Mouse (Mus musculus): ENCODE results near the gene Rab11fip3. TPM values are rescaled to one million over a fixed set of nuclear protein-coding genes. Genes with fewer than 3 reads are reported as not detected.
A peak's percentile ranks its signal among the peaks of the same experiment; 100 is the strongest.

Rab11fip3 gene
- polyA plus RNA-seq, 1 experiment from 2014 or later, result 24.2 TPM

DNA sequence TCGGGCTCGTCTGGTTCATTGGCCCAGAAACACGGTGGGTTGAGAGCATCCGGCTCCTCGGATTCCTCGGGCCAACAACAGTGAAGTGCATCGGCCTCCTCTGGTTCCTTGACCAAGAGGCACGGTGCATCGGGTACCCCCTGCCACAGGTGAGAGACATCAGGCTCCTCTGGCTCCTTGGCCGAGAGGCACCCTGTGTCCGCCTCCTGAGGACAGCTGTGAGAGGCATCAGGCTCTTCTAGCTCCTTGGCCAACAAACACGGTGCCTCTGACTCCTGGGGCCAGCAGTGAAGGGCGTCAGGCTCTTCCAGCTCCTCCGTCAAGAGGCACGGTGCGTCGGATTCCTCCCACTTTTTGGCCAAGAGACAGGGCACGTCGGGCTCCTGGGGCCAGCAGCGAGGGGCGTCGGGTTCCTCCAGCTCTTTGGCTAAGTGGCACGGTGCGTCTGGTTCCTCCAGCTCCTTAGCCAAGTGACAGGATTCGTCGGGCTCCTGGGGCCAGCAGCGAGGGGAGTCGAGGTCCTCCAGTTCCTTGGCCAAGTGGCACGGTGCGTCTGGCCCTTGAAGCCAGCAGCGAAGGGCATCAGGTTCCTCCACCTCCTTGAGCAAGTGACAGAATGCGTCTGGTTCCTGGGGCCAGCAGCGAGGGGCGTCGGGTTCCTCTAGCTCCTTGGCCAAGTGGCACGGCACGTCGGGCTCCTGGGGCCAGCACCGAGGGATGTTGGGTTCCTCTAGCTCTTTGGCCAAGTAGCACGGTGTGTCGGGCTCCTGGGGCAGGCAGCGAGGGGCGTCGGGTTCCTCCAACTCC is 1.1 kb downstream of the Rab11fip3 start:
- no peak overlapping the region for H3K27ac ChIP-seq (ENCODE audit: low read depth, low read length)
- H3K4me2 ChIP-seq (replicated peaks; ENCODE audit: low read depth, low read length), result peak overlapping the region; percentile 97
- peaks cover 21% of the 10 kb centered on the region; the same call in 1 of the 2 replicates for H3K36me3 ChIP-seq (ENCODE audit: control insufficient read depth, insufficient read depth, low read length)
- ATAC-seq (ENCODE audit: low FRiP score, low TSS enrichment), result peak; percentile 25; the same call in 1 of the 2 replicates
- H3K4me3 ChIP-seq (ENCODE audit: low read length), result peak overlapping the region; percentile 82
- 1% methylated on average over 44 of the region's 44 CpGs for WGBS
- no peaks in the 10 kb centered on the region for H3K27me3 ChIP-seq (ENCODE audit: control insufficient read depth, insufficient read depth, low read length)
- peak overlapping the region; percentile 85 for H3K9ac ChIP-seq (ENCODE audit: low read depth, low read length)
- H3K9me3 ChIP-seq (ENCODE audit: control insufficient read depth, low read length), result no peaks in the 10 kb centered on the region
- peaks cover 34% of the 10 kb centered on the region for H3K4me1 ChIP-seq (ENCODE audit: control insufficient read depth, insufficient read depth, low read length)

DNA sequence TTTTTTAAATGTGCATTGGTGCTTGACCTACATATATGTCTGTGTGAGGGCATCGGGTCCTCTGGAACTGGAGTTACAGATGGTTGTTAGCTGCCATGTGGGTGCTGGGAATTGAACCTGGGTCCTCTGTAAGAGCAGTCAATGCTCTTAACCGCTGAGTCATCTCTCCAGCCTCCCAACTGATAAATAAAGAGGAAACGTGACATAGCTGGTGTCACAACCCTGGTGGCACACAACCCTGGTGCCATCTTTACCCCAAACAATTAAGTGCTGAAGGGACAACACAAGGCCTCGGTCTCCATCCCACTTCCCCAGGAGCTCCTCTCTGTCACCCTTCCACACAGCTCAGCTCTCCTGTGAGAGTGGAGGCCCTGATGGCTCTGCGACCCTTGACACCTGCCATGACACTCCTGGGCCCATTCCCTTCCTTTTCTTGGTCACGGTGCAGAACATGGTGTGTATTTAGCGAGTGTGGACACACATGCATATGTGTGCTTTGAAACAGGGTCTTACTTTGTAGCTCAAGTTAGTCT is 2.8 kb downstream of the Rab11fip3 start:
- WGBS, result 91% methylated on average over 7 of the region's 7 CpGs
- H3K4me3 ChIP-seq (ENCODE audit: low read length), result peak overlapping the region; percentile 82
- 0 out of 2 replicates have a peak overlapping the region, but pooled peaks have one; percentile 85 for H3K9ac ChIP-seq (ENCODE audit: low read depth, low read length)
- peak overlapping the region; percentile 97 for H3K4me2 ChIP-seq (replicated peaks; ENCODE audit: low read depth, low read length)
- peaks cover 21% of the 10 kb centered on the region; the same call in 1 of the 2 replicates for H3K36me3 ChIP-seq (ENCODE audit: control insufficient read depth, insufficient read depth, low read length)
- ATAC-seq (ENCODE audit: low FRiP score, low TSS enrichment), result no peak
- no peaks in the 10 kb centered on the region for H3K9me3 ChIP-seq (ENCODE audit: control insufficient read depth, low read length)
- peaks cover 34% of the 10 kb centered on the region for H3K4me1 ChIP-seq (ENCODE audit: control insufficient read depth, insufficient read depth, low read length)
- no peaks in the 10 kb centered on the region for H3K27me3 ChIP-seq (ENCODE audit: control insufficient read depth, insufficient read depth, low read length)
- H3K27ac ChIP-seq (ENCODE audit: low read depth, low read length), result no peak overlapping the region

DNA sequence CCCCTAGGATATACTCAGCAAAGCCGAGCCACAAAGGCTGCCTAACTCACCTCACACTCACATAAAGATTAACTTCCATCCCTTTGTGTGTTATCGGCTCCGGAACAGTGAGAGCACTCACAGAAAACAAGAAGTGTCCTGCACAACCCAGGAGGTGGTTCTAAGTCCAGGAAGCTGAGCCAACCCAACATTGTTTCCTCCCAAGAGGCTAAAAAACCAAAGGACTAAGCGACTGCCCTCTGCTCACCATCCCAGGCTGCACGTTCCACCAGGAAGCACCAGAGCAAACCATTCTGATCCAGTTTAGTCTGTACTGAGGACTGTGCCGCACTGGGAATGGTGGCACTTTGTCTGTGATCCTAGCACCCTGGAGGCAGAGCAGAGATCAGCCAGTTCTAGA is 4.4 kb downstream of the Rab11fip3 start:
- no peaks in the 10 kb centered on the region for H3K9me3 ChIP-seq (ENCODE audit: control insufficient read depth, low read length)
- peaks cover 34% of the 10 kb centered on the region for H3K4me1 ChIP-seq (ENCODE audit: control insufficient read depth, insufficient read depth, low read length)
- H3K27me3 ChIP-seq (ENCODE audit: control insufficient read depth, insufficient read depth, low read length), result no peaks in the 10 kb centered on the region
- no peak overlapping the region for H3K4me3 ChIP-seq (ENCODE audit: low read length)
- no peak overlapping the region for H3K4me2 ChIP-seq (replicated peaks; ENCODE audit: low read depth, low read length)
- H3K9ac ChIP-seq (ENCODE audit: low read depth, low read length), result no peak overlapping the region
- H3K36me3 ChIP-seq (ENCODE audit: control insufficient read depth, insufficient read depth, low read length), result peaks cover 27% of the 10 kb centered on the region; the same call in 1 of the 2 replicates
- 79% methylated on average over 6 of the region's 6 CpGs for WGBS
- ATAC-seq (ENCODE audit: low FRiP score, low TSS enrichment), result no peak
- no peak overlapping the region for H3K27ac ChIP-seq (ENCODE audit: low read depth, low read length)

DNA sequence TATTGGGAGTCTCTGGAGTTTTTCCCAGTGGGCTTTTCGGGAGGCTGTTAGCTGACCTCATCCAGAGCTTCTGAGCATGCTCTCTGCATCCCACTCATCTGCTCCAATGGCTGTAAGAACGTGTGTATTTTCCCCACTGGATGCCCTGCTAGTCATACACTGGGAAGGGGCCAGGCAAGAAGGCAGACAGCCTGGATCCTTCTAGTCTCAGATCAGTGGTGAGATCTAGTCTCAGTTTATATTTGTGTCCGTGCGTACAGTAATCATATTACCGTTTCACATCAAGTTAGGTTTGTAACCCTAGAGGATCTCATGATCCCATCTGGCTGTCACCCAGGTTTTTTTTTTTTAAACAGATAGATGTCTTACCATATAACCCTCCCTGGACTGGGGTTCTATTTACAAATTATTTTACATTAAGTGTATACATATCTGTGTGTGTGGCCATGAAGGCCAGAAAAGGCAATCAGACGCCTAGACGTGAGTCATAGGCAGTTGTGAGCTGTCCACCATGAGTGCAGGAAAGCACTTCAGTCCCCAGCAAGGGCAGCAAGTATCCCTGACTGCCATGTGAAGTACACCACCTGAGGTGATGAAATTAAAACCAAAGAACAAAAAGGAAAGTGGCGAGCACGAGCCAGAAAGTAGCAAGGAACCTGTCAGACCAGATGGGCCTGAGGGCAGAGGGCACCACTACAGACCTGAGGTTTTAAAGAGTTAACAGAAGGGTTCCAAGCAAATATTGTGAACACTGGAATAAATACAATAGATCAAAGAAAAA is 11.4 kb downstream of the Rab11fip3 start:
- Histone ChIP-seq H3K9ac (ENCODE audit: low read depth, low read length) (no peak overlapping the region), H3K4me3 (ENCODE audit: low read length) (no peak overlapping the region), H3K4me2 (replicated peaks; ENCODE audit: low read depth, low read length) (no peak overlapping the region), H3K36me3 (ENCODE audit: control insufficient read depth, insufficient read depth, low read length) (peaks cover 15% of the 10 kb centered on the region; the same call in 1 of the 2 replicates), H3K27me3 (ENCODE audit: control insufficient read depth, insufficient read depth, low read length) (no peaks in the 10 kb centered on the region), H3K9me3 (ENCODE audit: control insufficient read depth, low read length) (no peaks in the 10 kb centered on the region), H3K27ac (ENCODE audit: low read depth, low read length) (no peak overlapping the region), H3K4me1 (ENCODE audit: control insufficient read depth, insufficient read depth, low read length) (peaks cover 35% of the 10 kb centered on the region)
- 67% methylated on average over 9 of the region's 9 CpGs for WGBS
- ATAC-seq (ENCODE audit: low FRiP score, low TSS enrichment), result no peak

DNA sequence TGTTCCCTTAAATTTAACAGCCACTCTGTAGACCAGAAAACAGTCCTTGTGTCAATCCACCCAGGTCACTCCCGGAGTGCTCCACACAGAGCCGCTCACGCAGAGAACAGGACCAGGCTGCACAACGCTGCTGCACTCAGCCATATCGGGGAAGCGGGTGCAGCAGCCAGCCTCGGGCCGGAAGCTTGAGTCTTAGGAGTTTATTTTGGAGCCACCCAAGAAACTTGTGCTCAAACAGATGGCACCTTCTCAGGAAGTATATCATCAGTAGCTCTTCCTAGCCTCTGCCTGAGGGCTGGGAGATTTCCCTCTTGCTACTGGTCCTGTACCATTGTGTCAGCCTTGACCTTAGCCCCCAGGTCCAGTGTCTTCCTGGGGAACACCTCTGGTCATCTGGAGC is 12.1 kb downstream of the Rab11fip3 start:
- ATAC-seq (ENCODE audit: low FRiP score, low TSS enrichment), result no peak
- no peaks in the 10 kb centered on the region for H3K9me3 ChIP-seq (ENCODE audit: control insufficient read depth, low read length)
- no peak overlapping the region for H3K9ac ChIP-seq (ENCODE audit: low read depth, low read length)
- peaks cover 35% of the 10 kb centered on the region for H3K4me1 ChIP-seq (ENCODE audit: control insufficient read depth, insufficient read depth, low read length)
- WGBS, result 53% methylated on average over 8 of the region's 8 CpGs
- H3K4me3 ChIP-seq (ENCODE audit: low read length), result no peak overlapping the region
- H3K27ac ChIP-seq (ENCODE audit: low read depth, low read length), result no peak overlapping the region
- H3K27me3 ChIP-seq (ENCODE audit: control insufficient read depth, insufficient read depth, low read length), result no peaks in the 10 kb centered on the region
- peaks cover 15% of the 10 kb centered on the region; the same call in 1 of the 2 replicates for H3K36me3 ChIP-seq (ENCODE audit: control insufficient read depth, insufficient read depth, low read length)
- H3K4me2 ChIP-seq (replicated peaks; ENCODE audit: low read depth, low read length), result no peak overlapping the region

DNA sequence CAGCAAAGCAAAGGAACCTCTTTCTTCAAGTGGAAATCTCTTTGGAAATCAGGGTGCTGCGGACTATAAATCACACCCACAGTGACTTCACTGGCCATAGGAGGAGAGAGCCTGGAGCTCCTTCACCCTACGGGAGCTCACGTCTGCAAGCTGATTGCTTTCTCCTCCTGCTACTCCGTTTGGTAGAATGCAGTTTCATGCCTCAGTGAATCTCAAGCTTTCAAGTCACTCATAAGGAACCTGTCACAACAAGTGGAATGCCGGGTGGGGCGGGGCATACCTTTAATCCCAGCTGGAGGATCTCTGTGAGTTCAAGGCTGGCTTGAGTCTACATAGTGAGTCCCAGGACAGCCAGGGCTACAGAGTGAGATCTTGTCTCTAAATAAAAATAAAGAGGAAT is 14.2 kb downstream of the Rab11fip3 start:
- Histone ChIP-seq H3K27ac (ENCODE audit: low read depth, low read length) (peak overlapping the region; percentile 81), H3K9ac (ENCODE audit: low read depth, low read length) (no peak overlapping the region), H3K9me3 (ENCODE audit: control insufficient read depth, low read length) (no peaks in the 10 kb centered on the region), H3K36me3 (ENCODE audit: control insufficient read depth, insufficient read depth, low read length) (peaks cover 9% of the 10 kb centered on the region; the same call in 1 of the 2 replicates), H3K4me2 (replicated peaks; ENCODE audit: low read depth, low read length) (no peak overlapping the region), H3K4me3 (ENCODE audit: low read length) (no peak overlapping the region), H3K4me1 (ENCODE audit: control insufficient read depth, insufficient read depth, low read length) (peaks cover 35% of the 10 kb centered on the region), H3K27me3 (ENCODE audit: control insufficient read depth, insufficient read depth, low read length) (no peaks in the 10 kb centered on the region)
- peak; percentile 47; the same call in 1 of the 2 replicates for ATAC-seq (ENCODE audit: low FRiP score, low TSS enrichment)
- 23% methylated on average over 6 of the region's 6 CpGs for WGBS

DNA sequence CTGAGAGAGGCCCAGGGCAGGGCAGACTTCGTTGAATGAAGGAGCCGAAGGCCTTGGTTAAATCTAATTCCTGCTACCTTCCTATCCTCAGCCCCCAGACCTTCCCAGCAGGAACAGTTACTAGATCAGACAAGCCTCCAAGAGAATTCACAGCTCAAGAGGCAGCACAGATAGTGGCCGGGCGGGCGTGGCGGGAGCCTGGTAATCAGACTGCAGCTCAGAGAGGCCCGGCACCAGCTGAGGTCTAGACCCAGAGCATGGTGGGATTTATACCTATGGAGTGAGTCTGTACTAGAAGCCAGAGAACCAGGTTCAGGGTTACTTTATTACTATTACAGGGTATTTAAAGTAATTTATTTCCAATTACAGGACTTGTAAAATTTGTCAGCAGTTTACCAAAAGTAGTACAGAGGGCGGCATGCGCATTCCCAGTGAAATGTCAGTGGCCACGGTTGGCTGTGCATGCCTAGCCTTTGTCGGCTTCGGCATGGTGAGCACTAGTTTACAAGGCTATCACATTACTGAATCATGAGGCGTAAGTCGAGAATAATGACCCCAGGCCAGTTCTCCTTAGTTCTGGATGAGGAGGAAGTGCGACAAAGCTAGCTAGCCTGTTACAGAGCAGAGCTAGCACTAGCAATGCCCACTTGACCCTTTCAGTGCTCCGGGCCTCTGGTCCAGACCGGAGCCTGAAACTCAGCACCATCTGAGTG is 15.1 kb downstream of the Rab11fip3 start:
- H3K4me2 ChIP-seq (replicated peaks; ENCODE audit: low read depth, low read length), result 0 out of 2 replicates have a peak overlapping the region, but pooled peaks have one; percentile 8
- H3K36me3 ChIP-seq (ENCODE audit: control insufficient read depth, insufficient read depth, low read length), result peaks cover 5% of the 10 kb centered on the region; the same call in 1 of the 2 replicates
- ATAC-seq (ENCODE audit: low FRiP score, low TSS enrichment), result peak; percentile 81
- no peak overlapping the region for H3K4me3 ChIP-seq (ENCODE audit: low read length)
- H3K9ac ChIP-seq (ENCODE audit: low read depth, low read length), result no peak overlapping the region
- no peaks in the 10 kb centered on the region for H3K9me3 ChIP-seq (ENCODE audit: control insufficient read depth, low read length)
- peak overlapping the region; percentile 81 for H3K27ac ChIP-seq (ENCODE audit: low read depth, low read length)
- no peaks in the 10 kb centered on the region for H3K27me3 ChIP-seq (ENCODE audit: control insufficient read depth, insufficient read depth, low read length)
- peaks cover 35% of the 10 kb centered on the region for H3K4me1 ChIP-seq (ENCODE audit: control insufficient read depth, insufficient read depth, low read length)
- 19% methylated on average over 17 of the region's 17 CpGs for WGBS

DNA sequence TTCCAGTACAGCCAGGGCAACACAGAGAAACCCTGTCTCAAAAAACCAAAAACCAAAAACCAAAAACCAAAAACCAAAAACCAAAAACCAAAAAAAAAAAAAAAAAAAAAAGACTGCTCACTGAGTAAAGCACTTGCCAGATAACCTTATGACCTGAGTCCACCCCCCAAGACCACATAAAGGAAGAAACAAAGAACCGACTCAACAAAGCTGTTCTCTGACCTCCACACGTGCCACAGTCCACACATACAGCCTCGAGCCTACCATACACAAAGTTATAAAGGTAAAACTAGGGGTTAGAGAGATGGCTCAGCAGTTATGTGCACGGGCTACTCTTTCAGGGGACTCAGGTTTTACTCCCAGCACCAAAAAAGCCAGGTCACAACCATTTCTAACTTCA is 16.6 kb downstream of the Rab11fip3 start:
- no peaks in the 10 kb centered on the region for H3K9me3 ChIP-seq (ENCODE audit: control insufficient read depth, low read length)
- no peak overlapping the region for H3K9ac ChIP-seq (ENCODE audit: low read depth, low read length)
- no peak overlapping the region for H3K4me3 ChIP-seq (ENCODE audit: low read length)
- no peak for ATAC-seq (ENCODE audit: low FRiP score, low TSS enrichment)
- no peak overlapping the region for H3K4me2 ChIP-seq (replicated peaks; ENCODE audit: low read depth, low read length)
- H3K4me1 ChIP-seq (ENCODE audit: control insufficient read depth, insufficient read depth, low read length), result peaks cover 34% of the 10 kb centered on the region
- WGBS, result 89% methylated on average over 4 of the region's 4 CpGs
- no peak overlapping the region for H3K27ac ChIP-seq (ENCODE audit: low read depth, low read length)
- H3K27me3 ChIP-seq (ENCODE audit: control insufficient read depth, insufficient read depth, low read length), result no peaks in the 10 kb centered on the region
- H3K36me3 ChIP-seq (ENCODE audit: control insufficient read depth, insufficient read depth, low read length), result no peaks in the 10 kb centered on the region
